Mouse (Mus musculus) stomach, embryonic 14.5 days (tissue): ENCODE data around the gene Mbtd1. TPM values are rescaled to one million over a fixed set of nuclear protein-coding genes. Genes with fewer than 3 reads are reported as not detected.
"Not testable (repeated sequence)": the region's sequence is repeated elsewhere in the genome, so short reads cannot be mapped to it uniquely, and the experiment has no call there.

ENCODE experiments used
- ATAC-seq: fragments of 200-750 bp; cut with Nextera tagmentation; 2 replicates; pipeline ENCODE4 v1.8.0; 2017; ENCODE audit warnings: low read depth, moderate TSS enrichment; ENCODE audit not compliant: insufficient number of reproducible peaks, insufficient read depth, low FRiP score
- H3K27ac ChIP-seq: fragments of 300-500 bp; sonication (generic); 2 replicates; pipeline ENCODE4 v1.5.1; 2014; ENCODE audit warnings: mild to moderate bottlenecking, low read length, moderate library complexity, mixed read lengths
- H3K27me3 ChIP-seq: fragments of 300-500 bp; sonication (generic); 2 replicates; pipeline ENCODE4 v1.6.1; 2014; ENCODE audit warnings: low read length, control low read depth, mixed read lengths; ENCODE audit not compliant: control insufficient read depth, insufficient read depth
- H3K36me3 ChIP-seq: fragments of 300-500 bp; sonication (generic); 2 replicates; pipeline ENCODE4 v1.6.1; 2014; ENCODE audit warnings: mild to moderate bottlenecking, control low read depth, low read length, moderate library complexity, mixed read lengths; ENCODE audit not compliant: control insufficient read depth, insufficient read depth
- H3K4me1 ChIP-seq: fragments of 300-500 bp; sonication (generic); 2 replicates; pipeline ENCODE4 v1.6.1; 2014; ENCODE audit warnings: low read length, control low read depth, mixed read lengths; ENCODE audit not compliant: control insufficient read depth, insufficient read depth
- H3K4me2 ChIP-seq: fragments of 300-500 bp; sonication (generic); replicated peaks from 2 replicates; pipeline ENCODE4 v1.6.1; 2014; ENCODE audit warnings: low read depth, low read length, control low read depth
- H3K4me3 ChIP-seq: fragments of 300-500 bp; sonication (generic); 2 replicates; pipeline ENCODE4 v1.5.1; 2014; ENCODE audit warnings: low read depth, low read length, control low read depth
- H3K9ac ChIP-seq: fragments of 300-500 bp; sonication (generic); replicated peaks from 2 replicates; pipeline ENCODE4 v1.6.1; 2014; ENCODE audit warnings: low read depth, mild to moderate bottlenecking, control low read depth, low read length, moderate library complexity, mixed read lengths
- H3K9me3 ChIP-seq: fragments of 300-500 bp; sonication (generic); 2 replicates; pipeline ENCODE4 v1.6.1; 2016; ENCODE audit warnings: low read depth, low read length, control low read depth; ENCODE audit not compliant: control insufficient read depth
- WGBS: fragments of 180-500 bp; shearing (Covaris S2); extraction: QIAGEN DNeasy Blood & Tissue Kit; methylation state at CpG from one replicate; pipeline ENCODE4 v1.1.7; 2014; 5-methylcytosine and 5-hydroxymethylcytosine counted together
- polyA plus RNA-seq: library from polyadenylated mRNA; unstranded; fragments of >200 nt; fragmentation: Nextera tagmentation; extraction: Ambion mirVana; gene quantifications from 2 replicates; pipeline ENCODE4 v1.2.1, GENCODE M21; 2014

The Mbtd1 gene
- polyA plus RNA-seq, 1 experiment from 2014 or later: 31.1 TPM

GRCm38 (mm10) chr11:93911603-93912002 lies 26.0 kb downstream of the Mbtd1 start:
- Histone ChIP-seq H3K36me3 (peaks cover 52% of the 10 kb centered on the region), H3K9ac (no peak overlapping the region), H3K4me3 (no peak overlapping the region), H3K4me2 (no peak overlapping the region), H3K27ac (no peak overlapping the region), H3K9me3 (no peaks in the 10 kb centered on the region), H3K27me3 (no peaks in the 10 kb centered on the region), H3K4me1 (no peaks in the 10 kb centered on the region)
- ATAC-seq: no peak
- 80% methylated on average over 3 of the region's 3 CpGs for WGBS

GRCm38 (mm10) chr11:93915019-93915418 lies 29.4 kb downstream of the Mbtd1 start:
- 92% methylated on average over 2 of the region's 2 CpGs for WGBS

GRCm38 (mm10) chr11:93929106-93929505 lies 43.5 kb downstream of the Mbtd1 start:
- peaks cover 52% of the 10 kb centered on the region for H3K36me3 ChIP-seq
- no peak overlapping the region for H3K9ac ChIP-seq
- H3K4me2 ChIP-seq: no peak overlapping the region
- ATAC-seq: no peak
- H3K4me1 ChIP-seq: no peaks in the 10 kb centered on the region
- no peaks in the 10 kb centered on the region for H3K9me3 ChIP-seq
- no peak overlapping the region for H3K27ac ChIP-seq
- no peak overlapping the region for H3K4me3 ChIP-seq
- no peaks in the 10 kb centered on the region for H3K27me3 ChIP-seq

More at GRCm38 (mm10) chr11:93915019-93915418, 29.4 kb downstream of the Mbtd1 start:
- H3K36me3 ChIP-seq: peaks cover 61% of the 10 kb centered on the region
- ATAC-seq, H3K4me1 ChIP-seq, H3K4me3 ChIP-seq, H3K27me3 ChIP-seq, H3K9me3 ChIP-seq, H3K4me2 ChIP-seq, H3K27ac ChIP-seq, H3K9ac ChIP-seq: not testable (repeated sequence)

- H3K36me3 ChIP-seq: peaks cover 34% of the 10 kb centered on the region; the same call in 1 of the 2 replicates
- no peak overlapping the region for H3K9ac ChIP-seq
- no peaks in the 10 kb centered on the region for H3K4me1 ChIP-seq
- H3K27ac ChIP-seq: no peak overlapping the region
- no peaks in the 10 kb centered on the region for H3K27me3 ChIP-seq
- H3K4me2 ChIP-seq: no peak overlapping the region
- no peak overlapping the region for H3K4me3 ChIP-seq
- ATAC-seq: no peak
- 77% methylated on average over 2 of the region's 2 CpGs for WGBS
- H3K9me3 ChIP-seq: no peaks in the 10 kb centered on the region
These were observed 55.3 kb downstream of the Mbtd1 start for GRCm38 (mm10) chr11:93940906-93941305.

- WGBS: 71% methylated on average over 3 of the region's 3 CpGs
- ATAC-seq: no peak
- no peaks in the 10 kb centered on the region for H3K27me3 ChIP-seq
- peaks cover 36% of the 10 kb centered on the region for H3K36me3 ChIP-seq
- no peak overlapping the region for H3K27ac ChIP-seq
- H3K4me1 ChIP-seq: no peaks in the 10 kb centered on the region
- H3K4me3 ChIP-seq: no peak overlapping the region
- no peaks in the 10 kb centered on the region for H3K9me3 ChIP-seq
- no peak overlapping the region for H3K4me2 ChIP-seq
- H3K9ac ChIP-seq: no peak overlapping the region
These were observed 59.3 kb downstream of the Mbtd1 start for GRCm38 (mm10) chr11:93944986-93945385.

- H3K4me3 ChIP-seq: no peak overlapping the region
- no peak overlapping the region for H3K27ac ChIP-seq
- peaks cover 60% of the 10 kb centered on the region for H3K36me3 ChIP-seq
- H3K4me1 ChIP-seq: peaks cover 9% of the 10 kb centered on the region
- no peaks in the 10 kb centered on the region for H3K27me3 ChIP-seq
- no peak for ATAC-seq
- H3K9me3 ChIP-seq: no peaks in the 10 kb centered on the region
- no peak overlapping the region for H3K4me2 ChIP-seq
- 90% methylated on average over 9 of the region's 9 CpGs for WGBS
- no peak overlapping the region for H3K9ac ChIP-seq
These were observed 63.4 kb downstream of the Mbtd1 start for GRCm38 (mm10) chr11:93948887-93949567.

GRCm38 (mm10) chr11:93950045-93950444 lies 64.4 kb downstream of the Mbtd1 start:
- no peak overlapping the region for H3K4me2 ChIP-seq
- ATAC-seq: no peak
- H3K9ac ChIP-seq: no peak overlapping the region
- H3K36me3 ChIP-seq: peaks cover 57% of the 10 kb centered on the region
- H3K4me3 ChIP-seq: no peak overlapping the region
- no peaks in the 10 kb centered on the region for H3K9me3 ChIP-seq
- peaks cover 14% of the 10 kb centered on the region for H3K4me1 ChIP-seq
- H3K27ac ChIP-seq: no peak overlapping the region
- WGBS: 86% methylated on average over 1 of the region's 1 CpGs
- no peaks in the 10 kb centered on the region for H3K27me3 ChIP-seq

- Histone ChIP-seq H3K36me3 (peaks cover 51% of the 10 kb centered on the region), H3K4me1 (peaks cover 21% of the 10 kb centered on the region), H3K9ac (no peak overlapping the region), H3K4me3 (no peak overlapping the region), H3K4me2 (no peak overlapping the region), H3K9me3 (no peaks in the 10 kb centered on the region), H3K27me3 (no peaks in the 10 kb centered on the region), H3K27ac (no peak overlapping the region)
- WGBS: 63% methylated on average over 5 of the region's 5 CpGs
- ATAC-seq: no peak
These were observed 66.7 kb downstream of the Mbtd1 start for GRCm38 (mm10) chr11:93952376-93952775.

GRCm38 (mm10) chr11:93954738-93955255 lies 69.1 kb downstream of the Mbtd1 start:
- Histone ChIP-seq H3K36me3 (peaks cover 54% of the 10 kb centered on the region), H3K4me1 (peaks cover 21% of the 10 kb centered on the region), H3K4me3 (peak overlapping the region; percentile 63), H3K27ac (peak overlapping the region; percentile 87), H3K9ac (peak overlapping the region; percentile 58), H3K27me3 (no peaks in the 10 kb centered on the region), H3K9me3 (no peaks in the 10 kb centered on the region), H3K4me2 (peak overlapping the region; percentile 84)
- 45% methylated on average over 13 of the region's 13 CpGs for WGBS
- ATAC-seq: no peak; the same call in 1 of the 2 replicates
